Mouse (Mus musculus) limb, embryonic 12.5 days (tissue): ENCODE results near the gene Zfp942. TPM values are rescaled to one million over a fixed set of nuclear protein-coding genes. Genes with fewer than 3 reads are reported as not detected.
A peak's percentile ranks its signal among the peaks of the same experiment; 100 is the strongest.
"Not testable (repeated sequence)": the region's sequence is repeated elsewhere in the genome, so short reads cannot be mapped to it uniquely, and the experiment has no call there.

Experiments used
- ATAC-seq: fragments of 200-750 bp; cut with Nextera tagmentation; 2 replicates; pipeline ENCODE4 v1.8.0; 2017; ENCODE audit warnings: low read depth, moderate TSS enrichment; ENCODE audit not compliant: insufficient number of reproducible peaks, insufficient read depth, low FRiP score, low TSS enrichment
- H3K27ac ChIP-seq: fragments of 300-500 bp; sonication (generic); 2 replicates; pipeline ENCODE4 v1.5.1; 2016; ENCODE audit warnings: mild to moderate bottlenecking, moderate library complexity
- H3K27me3 ChIP-seq: fragments of 300-500 bp; sonication (generic); 2 replicates; pipeline ENCODE4 v1.6.1; 2016; ENCODE audit warnings: mild to moderate bottlenecking, moderate library complexity
- H3K36me3 ChIP-seq: fragments of 300-500 bp; sonication (generic); 2 replicates; pipeline ENCODE4 v1.6.1; 2016; ENCODE audit warnings: mild to moderate bottlenecking, moderate library complexity
- H3K4me1 ChIP-seq: fragments of 300-500 bp; sonication (generic); replicated peaks from 2 replicates; pipeline ENCODE4 v1.6.1; 2016
- H3K4me2 ChIP-seq: fragments of 300-500 bp; sonication (generic); 2 replicates; pipeline ENCODE4 v1.6.1; 2016; ENCODE audit warnings: mild to moderate bottlenecking, moderate library complexity
- H3K4me3 ChIP-seq: fragments of 300-500 bp; sonication (generic); replicated peaks from 2 replicates; pipeline ENCODE4 v1.5.1; 2016; ENCODE audit warnings: mild to moderate bottlenecking
- H3K9ac ChIP-seq: fragments of 300-500 bp; sonication (generic); replicated peaks from 2 replicates; pipeline ENCODE4 v1.6.1; 2016; ENCODE audit warnings: mild to moderate bottlenecking, moderate library complexity
- H3K9me3 ChIP-seq: fragments of 300-500 bp; sonication (generic); 2 replicates; pipeline ENCODE4 v1.6.1; 2016; ENCODE audit warnings: mild to moderate bottlenecking, moderate library complexity
- WGBS: fragments of 180-500 bp; shearing (Covaris S2); methylation state at CpG from one replicate; pipeline ENCODE4 v1.1.7; 2016; 5-methylcytosine and 5-hydroxymethylcytosine counted together
- polyA plus RNA-seq: library from polyadenylated mRNA; unstranded; fragments of >200 nt; fragmentation: Nextera tagmentation; extraction: Ambion mirVana; gene quantifications from 2 replicates; pipeline ENCODE4 v1.2.1, GENCODE M21; 2016

Zfp942 gene
- polyA plus RNA-seq: 27.3 and 28.4 TPM in 2 replicates

DNA sequence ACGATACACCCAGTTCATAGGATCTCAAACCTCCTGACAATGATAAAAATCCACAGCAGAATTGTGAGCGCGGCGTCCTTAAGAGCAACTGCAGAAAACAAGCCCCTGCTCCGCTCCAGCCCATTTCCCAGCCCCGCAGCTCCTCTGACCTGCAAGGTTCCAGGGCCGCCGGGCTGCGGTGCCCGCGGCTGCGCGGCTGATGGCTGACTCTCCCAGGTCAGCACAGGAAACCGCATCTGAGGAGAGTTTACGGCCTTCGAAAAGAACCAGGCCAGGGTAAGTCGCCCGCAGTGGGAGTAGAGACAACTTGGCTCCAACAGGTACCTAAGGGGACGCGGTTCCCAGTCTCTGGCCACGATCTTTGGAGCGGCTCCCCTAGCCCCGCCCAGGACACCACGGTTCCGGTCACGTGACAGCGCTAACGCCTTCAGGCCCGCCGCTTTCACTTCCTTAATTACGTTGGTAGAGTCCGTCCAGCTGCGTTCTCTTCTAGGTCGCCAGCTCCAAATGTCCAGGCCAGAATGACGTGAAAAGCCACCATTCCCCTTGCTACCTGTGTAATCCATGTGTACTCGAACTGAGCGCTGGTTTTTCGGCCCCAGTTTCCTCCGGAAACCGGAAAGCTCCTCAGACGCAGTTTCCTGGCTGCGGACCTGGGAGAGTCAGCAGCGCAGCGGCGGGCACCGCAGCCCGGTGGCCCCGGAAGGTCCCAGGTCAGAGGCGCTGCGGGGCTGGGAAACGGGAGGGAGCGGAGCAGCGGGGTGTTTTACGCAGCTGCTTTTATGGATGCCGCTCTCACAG is at the start of gene Zfp942, which contains the start of gene Zfp943:
TSS of gene Zfp942 (minus strand) at position 358 of the 801 bp plus-strand sequence.
TSS of gene Zfp943 (plus strand) at position 446 of the 801 bp plus-strand sequence.
- Histone ChIP-seq H3K9ac (peak within 1 kb of the TSS; percentile 71), H3K4me3 (peak within 1 kb of the TSS; percentile 67), H3K4me2 (peak within 1 kb of the TSS; percentile 62), H3K27ac (peak within 1 kb of the TSS; percentile 88)
- under 1% methylated on average over 45 of the region's 55 CpGs for WGBS
- not testable (repeated sequence) for H3K9me3 ChIP-seq, H3K36me3 ChIP-seq, H3K4me1 ChIP-seq, H3K27me3 ChIP-seq
- peak; percentile 97 for ATAC-seq

- Histone ChIP-seq H3K36me3 (peaks cover 11% of the 10 kb centered on the region; the same call in 1 of the 2 replicates), H3K4me1 (peaks cover 8% of the 10 kb centered on the region), H3K4me2 (peak overlapping the region; percentile 56), H3K27ac (no peak overlapping the region), H3K4me3 (peak overlapping the region; percentile 67), H3K9me3 (no peaks in the 10 kb centered on the region), H3K27me3 (no peaks in the 10 kb centered on the region), H3K9ac (peak overlapping the region; percentile 48; the same call in 1 of the 2 replicates)
- WGBS: 65% methylated on average over 4 of the region's 4 CpGs
- no peak for ATAC-seq
These were observed 1.0 kb upstream of the Zfp942 start for GRCm38 (mm10) chr17:21963302-21963701.

DNA sequence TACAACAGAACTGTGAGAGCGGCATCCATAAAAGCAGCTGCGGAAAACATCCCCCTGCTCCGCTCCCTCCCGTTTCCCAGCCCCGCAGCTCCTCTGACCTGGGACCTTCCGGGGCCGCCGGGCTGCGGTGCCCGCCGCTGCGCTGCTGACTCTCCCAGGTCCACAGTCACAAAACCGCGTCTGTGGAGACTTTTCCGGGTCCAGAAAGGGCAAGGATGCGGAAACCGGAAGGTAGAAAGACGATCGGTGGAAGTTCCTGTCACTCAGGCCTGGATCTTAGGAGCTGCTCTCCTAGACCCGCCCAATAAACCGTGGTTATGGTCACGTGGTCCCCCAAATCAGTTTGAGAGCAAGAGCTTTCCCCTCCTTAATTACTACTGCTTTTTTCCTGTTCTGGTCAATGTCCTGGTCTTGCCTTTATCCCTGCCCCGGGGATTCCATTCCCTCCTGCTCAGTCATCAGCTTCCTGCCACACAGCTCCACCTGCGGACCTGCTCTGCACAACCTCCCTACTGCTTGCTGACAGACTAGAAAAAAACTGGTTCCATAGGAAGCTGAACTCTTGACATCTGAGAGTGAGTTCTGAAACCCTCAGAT is 52.7 kb downstream of the Zfp942 start, which contains the start of gene Zfp995:
TSS of gene Zfp995 (minus strand) at position 471 of the 597 bp plus-strand sequence.
- ATAC-seq: peak; percentile 94
- H3K27ac ChIP-seq, H3K36me3 ChIP-seq: not testable (repeated sequence)

GRCm38 (mm10) chr17:21909039-21909438 is 53.2 kb downstream of the Zfp942 start:
- H3K9me3 ChIP-seq: no peaks in the 10 kb centered on the region
- H3K9ac ChIP-seq: peak overlapping the region; percentile 74
- no peaks in the 10 kb centered on the region for H3K4me1 ChIP-seq
- ATAC-seq: peak; percentile 66
- no peaks in the 10 kb centered on the region for H3K36me3 ChIP-seq
- H3K27me3 ChIP-seq: no peaks in the 10 kb centered on the region
- 4% methylated on average over 3 of the region's 3 CpGs for WGBS
- H3K4me3 ChIP-seq: peak overlapping the region; percentile 61
- no peak overlapping the region for H3K27ac ChIP-seq
- H3K4me2 ChIP-seq: peak overlapping the region; percentile 70

More for the DNA sequence above, 52.7 kb downstream of the Zfp942 start, which contains the start of gene Zfp995:
- Histone ChIP-seq H3K4me3 (peak within 1 kb of the TSS; percentile 61), H3K9ac (peak within 1 kb of the TSS; percentile 74), H3K4me2 (peak within 1 kb of the TSS; percentile 70)
- H3K27me3 ChIP-seq, H3K9me3 ChIP-seq, H3K4me1 ChIP-seq: not testable (repeated sequence)
- WGBS: under 1% methylated on average over 24 of the region's 24 CpGs

Other genes with a start within 250 kb of the Zfp942 start
- gene Zfp229, start 231.7 kb downstream of the Zfp942 start, polyA plus RNA-seq: 10.3 and 10.9 TPM in 2 replicates
- 7.9 and 8.1 TPM in 2 replicates for gene Zfp820, start 116.7 kb downstream of the Zfp942 start, polyA plus RNA-seq
- gene Zfp995, start 52.5 kb downstream of the Zfp942 start, polyA plus RNA-seq: 8.1 and 9.1 TPM in 2 replicates
- gene Zfp943, start 88 bp upstream of the Zfp942 start, polyA plus RNA-seq: 19.5 and 21.1 TPM in 2 replicates
- 2.0 and 2.7 TPM in 2 replicates for gene Zfp947, start 203.7 kb upstream of the Zfp942 start, polyA plus RNA-seq